Mouse (Mus musculus): ENCODE data around the gene Zfp30.

Gene Zfp30

DNA sequence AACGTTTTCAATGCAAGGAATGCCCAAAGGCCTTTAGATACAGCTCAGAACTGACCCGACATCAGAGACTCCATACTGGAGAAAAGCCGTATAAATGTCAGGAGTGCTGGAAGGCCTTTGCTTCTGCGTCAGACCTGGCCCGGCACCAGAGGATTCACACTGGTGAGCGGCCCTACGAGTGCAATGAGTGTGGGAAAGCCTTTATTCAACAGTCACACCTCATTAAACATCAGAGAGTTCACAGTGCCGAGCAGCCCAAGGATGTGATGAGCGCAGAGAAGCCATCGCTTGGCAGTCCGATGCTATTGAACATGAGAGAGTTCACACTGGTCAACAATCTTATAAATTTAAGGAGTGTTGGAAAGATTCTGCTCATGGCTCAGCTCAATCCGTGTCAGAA, 46.0 kb downstream of the Zfp30 start:
- no peak for DNase-seq (ENCODE audit: low read depth, low spot score)

DNA sequence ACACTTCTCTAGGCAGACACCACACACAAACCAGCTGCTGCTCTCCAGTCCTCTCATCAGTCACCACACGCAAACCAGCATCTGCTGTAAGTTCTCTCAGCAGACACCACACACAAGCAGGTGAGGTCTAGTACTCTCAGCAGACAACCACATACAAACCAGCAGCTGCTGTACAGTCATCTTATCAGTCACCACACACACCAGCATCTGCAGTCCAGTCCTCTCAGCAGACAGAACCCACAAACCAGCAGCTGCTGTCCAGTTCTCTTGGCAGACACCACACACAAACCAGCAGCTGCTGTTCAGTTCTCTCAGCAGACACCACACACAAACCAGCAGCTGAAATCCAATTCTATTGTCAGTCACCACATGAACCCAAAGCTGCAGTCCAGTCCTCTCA, 53.0 kb downstream of the Zfp30 start:
- no peak for DNase-seq (ENCODE audit: low read depth, low spot score)

GRCm38 (mm10) chr7:29839256-29839655, 55.5 kb downstream of the Zfp30 start:
- DNase-seq (ENCODE audit: low read depth, low spot score), result no peak

DNA sequence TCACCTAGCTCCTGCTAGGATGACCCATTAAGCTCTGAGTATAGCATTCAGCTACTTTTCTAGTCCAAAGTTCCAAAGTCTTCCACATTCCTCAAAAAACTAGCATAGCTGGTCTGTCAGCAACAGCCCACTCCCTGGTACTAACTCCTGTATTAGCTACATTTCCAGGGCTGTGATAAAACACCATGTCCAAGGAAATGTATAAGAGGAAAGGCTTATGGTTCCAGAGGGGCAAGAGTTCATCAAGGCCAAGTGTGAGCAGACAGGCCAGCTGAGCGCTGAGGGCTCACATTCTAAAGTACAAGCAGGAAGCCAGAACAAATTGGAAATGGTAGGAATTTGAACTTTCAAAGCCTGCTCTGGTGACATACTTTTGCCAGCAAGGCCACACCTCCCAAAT, 58.3 kb downstream of the Zfp30 start:
- DNase-seq (ENCODE audit: low read depth, low spot score), result no peak

Measured in embryo, embryonic 11.5 days (tissue).